Mouse (Mus musculus) thymus, adult 2 months (tissue): ENCODE measurements around the gene Kcne4.

Experiments
- CTCF ChIP-seq: fragments of 200-500 bp; IDR thresholded peaks from 2 replicates; pipeline ENCODE4 v1.5.1; 2012; ENCODE audit warnings: mild to moderate bottlenecking, control low read depth, low read length, moderate library complexity, borderline replicate concordance; ENCODE audit not compliant: control insufficient read depth, poor library complexity, insufficient read depth; ENCODE audit errors: extremely low read depth
- POLR2A ChIP-seq: fragments of 200-500 bp; IDR thresholded peaks from 2 replicates; pipeline ENCODE4 v1.6.1; 2012; ENCODE audit warnings: mild to moderate bottlenecking, low read length, control low read depth, moderate library complexity; ENCODE audit not compliant: control insufficient read depth, poor library complexity, insufficient read depth; ENCODE audit errors: extremely low read depth

GRCm38 (mm10) chr1:78854306-78854705, 37.7 kb downstream of the Kcne4 start:
- TF ChIP-seq POLR2A: no peak
- TF ChIP-seq CTCF: no peak
